17 mouse cellular contexts compared by ENCODE assay signal in genomic region chr9:63298656-63299055, GRCm38 (mm10).
DNase-seq lines count a peak whose midpoint lies in the region; ATAC-seq lines count a peak whose summit lies in the region.
"Had no signal": no experiment of that assay in that cellular context is flagged by ENCODE, and none has a peak within 500 bp of the region (broad histone marks: within the 10 kb centered on the region; RNA-seq: fewer than 3 reads in every experiment).

No protein-coding gene starts in this region.

- DNase-seq in gastrocnemius, postnatal 14 days: peak; percentile 8
- DNase-seq in gastrocnemius, postnatal 4 days (ENCODE audit: low spot score in 2 of 2): no peak
- DNase-seq in 3T3-L1 (ENCODE audit: low read depth, low spot score): peak; percentile 2
- peak; percentile 6 for DNase-seq in adipocyte (ENCODE audit: low spot score)
- DNase-seq in adrenal gland, postnatal 25 days: peak; percentile 61
- DNase-seq: heart, postnatal 14 days; kidney, adult 11 months; layer of hippocampus, postnatal 36 days; liver; lung, embryonic 14.5 days; lung, postnatal 14 days; right cerebral cortex, postnatal 25 days had no signal

- ATAC-seq in erythroid progenitor cell, adult 5-6 weeks (replicated peaks; ENCODE audit: low FRiP score, poor library complexity, severe bottlenecking): no peak
- ATAC-seq: activated CD4-positive, CD25-positive, alpha-beta regulatory T cell, adult 4 months; forebrain, embryonic 15.5 days; inflammation-experienced regulatory T-cells, adult 6 months; midbrain, embryonic 15.5 days had no signal

- intact Hi-C loops in gastrocnemius, postnatal 14 days (cut with DNase I; ENCODE audit: low total_unique reads): no loop called here

Comparison
In these comparisons a context has a peak if more than half of its experiments do, and no peak if none do; other contexts are left out.
1. DNase-seq: peak in gastrocnemius, postnatal 14 days (single experiment), 3T3-L1 (single experiment), adipocyte (single experiment) and adrenal gland, postnatal 25 days (single experiment); none in gastrocnemius, postnatal 4 days (0 of 2).